Mouse (Mus musculus): ENCODE measurements at regions not wholly inside any gene's neighbourhood (a gene's known extent, or its start where the extent isn't known, plus 50 kb on each side); places are given as distances from the start of the nearest gene placed in this dataset.

- TF ChIP-seq CTCF (IDR thresholded peaks at IDR 0.05; ENCODE audit: borderline replicate concordance, insufficient read depth, low read length) (no peak), POLR2A (IDR thresholded peaks at IDR 0.05; ENCODE audit: low read depth, low read length) (no peak)
These were observed 555.9 kb upstream of the Syt1 start for GRCm38 (mm10) chr10:109566675-109567074.

Data from embryonic fibroblast, embryonic 13.5 days (primary cell).